Mouse (Mus musculus) mouse embryonic stem cell (cell line): Measurements from ENCODE around the gene 2310034G01Rik.

Source experiments
- in situ Hi-C, 2 experiments: fragments of 300-500 bp; cut with MboI; formaldehyde crosslinking; loops; 1 replicate in 1 of 2; 3 replicates in 1 of 2; pipeline ENCODE4 v1.14.3; 2019 to 2020; ENCODE audit warnings: low sequenced_read_pairs in 2 of 2, low pct_unique_long_range_greater_than_20kb in 1 of 2, mixed read lengths in 1 of 2; ENCODE audit not compliant: unreplicated experiment in 1 of 2

The 2310034G01Rik gene

DNA sequence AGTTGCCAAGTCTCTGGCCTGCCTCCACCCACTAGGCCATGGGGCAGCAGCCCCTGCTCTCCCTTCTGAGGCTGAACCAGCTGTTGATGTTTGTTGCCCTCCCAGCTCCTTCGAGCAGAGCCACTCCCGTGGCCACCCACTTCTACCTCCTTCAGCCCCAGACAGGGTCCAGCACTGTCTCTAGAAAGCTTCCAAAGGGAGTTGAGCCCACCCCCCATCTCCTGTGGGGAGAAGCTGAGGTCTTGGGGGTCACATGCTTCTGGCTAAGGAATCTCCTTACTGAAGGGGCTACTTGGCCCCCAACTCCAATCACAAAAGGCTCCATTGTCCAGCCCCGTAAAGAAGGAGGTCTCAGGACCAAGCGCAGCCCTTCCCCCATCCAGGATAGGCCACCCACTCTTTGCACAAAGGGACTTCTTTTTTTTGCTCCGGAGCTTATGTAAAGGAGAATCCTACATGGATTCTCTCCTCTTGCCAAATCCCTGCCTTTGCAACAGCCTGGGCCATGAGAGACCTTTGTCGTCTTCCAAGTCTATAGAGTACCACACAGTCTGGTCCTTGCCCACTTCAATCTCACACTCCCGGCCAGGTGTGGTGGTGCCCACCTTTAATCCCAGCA, 17.3 kb downstream of the 2310034G01Rik start:
- in situ Hi-C loops, result no loop called here

DNA sequence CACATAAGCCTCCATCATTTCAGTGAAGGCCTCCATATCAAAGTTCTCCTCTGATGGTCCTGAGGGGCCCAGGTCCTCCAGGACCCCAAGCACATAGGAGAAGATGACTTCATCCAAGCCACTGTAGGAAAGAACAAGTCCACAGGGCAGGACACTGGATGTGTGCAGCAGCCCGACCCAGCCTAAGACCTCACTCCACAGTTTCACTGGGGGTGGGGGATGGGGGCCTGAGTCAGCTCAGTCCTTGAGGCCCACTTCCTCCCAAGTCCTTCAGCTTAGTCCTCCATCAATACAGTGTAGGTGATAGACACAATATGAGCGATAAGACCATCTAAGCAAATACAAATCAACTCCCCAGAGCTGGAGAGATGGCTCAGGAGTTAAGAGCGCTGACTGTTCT, 18.2 kb downstream of the 2310034G01Rik start:
- in situ Hi-C loops, result no loop called here

DNA sequence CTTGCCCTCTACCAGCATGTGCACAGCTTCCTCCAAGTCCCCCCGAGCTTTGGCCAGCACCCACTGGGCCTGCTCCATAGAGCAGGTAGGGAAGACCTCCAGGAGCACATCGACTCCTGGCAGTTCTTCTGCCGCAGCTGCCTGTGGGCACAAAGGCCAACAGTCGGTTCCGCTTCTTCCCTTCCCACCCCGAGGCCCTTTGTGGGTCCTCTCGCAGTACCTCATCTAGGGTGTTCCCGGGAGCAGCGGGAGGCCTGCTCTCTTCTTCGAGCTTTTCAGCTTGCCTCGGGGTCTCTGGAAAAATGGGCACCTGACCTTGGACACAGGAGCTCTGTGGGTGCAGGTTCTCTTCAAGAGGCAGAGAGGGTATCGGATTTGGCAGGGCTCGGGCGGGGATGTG, 18.8 kb downstream of the 2310034G01Rik start:
- in situ Hi-C loops, result no loop called here

DNA sequence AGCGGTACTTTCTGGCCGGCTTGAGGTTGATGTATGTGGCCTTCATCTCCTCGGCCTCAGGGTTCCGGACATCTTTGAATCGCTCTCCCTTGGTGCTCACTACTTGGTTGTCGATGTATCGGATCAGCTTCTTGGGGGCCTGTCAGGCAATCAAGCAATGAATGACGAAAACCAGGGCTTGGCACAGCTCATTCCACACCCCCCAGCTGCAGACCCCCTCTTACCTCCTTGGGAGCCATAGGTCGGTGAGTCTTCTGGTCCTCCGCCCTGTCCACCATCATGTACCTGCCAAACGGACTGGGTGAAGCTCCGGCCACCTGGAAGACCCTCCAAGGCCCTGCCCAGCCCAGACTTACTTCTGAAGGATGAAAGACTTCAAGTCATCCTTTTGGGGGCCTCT, 19.4 kb downstream of the 2310034G01Rik start:
- in situ Hi-C loops, result no loop called here

DNA sequence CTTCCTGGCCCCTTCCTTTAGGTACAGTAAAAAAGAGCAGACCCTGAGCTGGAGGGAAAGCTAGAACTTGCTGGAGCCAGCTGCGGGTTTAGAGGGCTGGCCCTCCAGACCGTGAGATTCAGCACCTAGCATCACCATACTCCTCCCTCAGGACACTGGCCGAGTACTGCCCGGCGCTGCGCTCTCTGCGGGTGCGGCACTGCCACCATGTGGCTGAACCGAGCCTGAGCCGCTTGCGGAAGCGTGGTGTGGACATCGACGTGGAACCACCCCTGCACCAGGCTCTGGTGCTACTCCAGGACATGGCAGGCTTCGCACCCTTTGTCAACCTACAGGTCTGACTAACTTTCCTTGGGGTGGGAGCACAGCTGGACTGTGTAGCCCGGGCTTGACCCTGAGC, 20.2 kb downstream of the 2310034G01Rik start:
- in situ Hi-C loops, result no loop called here

DNA sequence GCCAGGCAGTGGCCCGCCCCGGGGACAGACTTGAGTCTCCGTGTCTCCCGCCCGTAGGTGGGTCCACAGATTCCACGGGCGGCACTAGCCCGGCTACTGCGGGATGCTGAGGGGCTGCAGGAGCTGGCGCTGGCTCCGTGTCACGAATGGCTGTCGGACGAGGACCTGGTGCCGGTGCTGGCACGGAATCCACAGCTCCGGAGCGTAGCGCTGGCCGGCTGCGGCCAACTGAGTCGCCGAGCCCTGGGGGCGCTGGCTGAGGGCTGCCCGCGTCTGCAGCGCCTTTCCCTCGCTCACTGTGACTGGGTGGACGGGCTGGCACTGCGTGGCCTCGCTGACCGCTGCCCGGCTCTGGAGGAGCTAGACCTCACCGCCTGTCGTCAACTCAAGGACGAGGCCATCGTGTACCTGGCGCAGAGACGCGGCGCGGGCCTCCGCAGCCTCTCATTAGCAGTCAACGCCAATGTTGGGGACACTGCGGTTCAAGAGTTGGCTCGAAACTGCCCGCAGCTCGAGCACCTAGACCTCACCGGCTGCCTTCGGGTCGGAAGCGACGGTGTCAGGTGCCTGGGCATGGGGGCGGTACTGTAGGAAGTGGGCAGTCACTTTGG, 21.0 kb downstream of the 2310034G01Rik start:
- in situ Hi-C loops, result no loop called here

DNA sequence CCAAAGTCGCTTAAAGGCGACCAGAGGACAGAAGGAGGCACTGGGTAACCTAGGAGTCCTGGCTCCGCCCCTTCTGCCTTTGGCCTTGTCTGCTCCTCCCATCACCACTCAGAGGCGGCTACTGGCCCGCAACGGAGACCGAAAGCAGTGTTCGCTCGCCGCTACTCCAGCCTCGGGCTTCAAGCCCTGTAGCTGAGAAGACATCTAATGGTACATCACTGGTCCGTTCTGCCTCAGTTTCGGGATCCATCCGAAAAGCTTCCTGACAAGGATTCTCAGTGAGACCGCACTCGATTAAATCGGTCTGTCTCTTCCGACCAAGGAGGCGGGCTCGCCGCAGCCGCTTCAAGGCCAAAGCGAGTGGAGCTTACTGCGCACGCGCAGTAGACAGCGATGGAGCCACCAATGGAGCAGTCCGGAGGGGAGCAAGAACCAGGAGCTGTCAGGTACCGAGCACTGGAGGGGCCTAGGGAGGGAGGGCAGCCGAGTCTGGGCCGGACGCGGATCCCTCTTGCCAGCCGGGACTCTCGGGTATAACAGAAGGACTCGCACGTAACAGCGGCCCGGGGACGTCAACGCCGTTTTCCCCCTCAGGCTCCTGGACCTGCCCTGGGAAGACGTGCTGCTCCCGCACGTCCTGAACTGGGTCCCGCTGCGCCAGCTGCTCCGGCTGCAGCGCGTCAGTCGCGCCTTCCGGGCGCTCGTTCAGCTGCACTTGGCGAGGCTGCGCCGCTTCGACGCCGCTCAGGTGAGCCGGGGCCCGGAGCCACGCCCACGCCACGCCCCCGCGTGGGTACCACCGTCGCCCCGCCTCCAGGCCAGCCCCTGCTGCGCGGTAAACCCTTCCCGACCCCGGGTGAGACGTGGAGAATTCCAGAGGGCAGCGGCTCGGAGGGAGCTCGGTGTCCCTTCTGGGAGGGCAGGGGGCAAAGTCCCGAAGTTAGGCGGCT, 21.7 kb downstream of the 2310034G01Rik start, which contains the start of gene Fbxl15:
TSS of gene Fbxl15 (plus strand) at position 104 of the 950 bp plus-strand sequence.
- in situ Hi-C loops, result no loop called here

DNA sequence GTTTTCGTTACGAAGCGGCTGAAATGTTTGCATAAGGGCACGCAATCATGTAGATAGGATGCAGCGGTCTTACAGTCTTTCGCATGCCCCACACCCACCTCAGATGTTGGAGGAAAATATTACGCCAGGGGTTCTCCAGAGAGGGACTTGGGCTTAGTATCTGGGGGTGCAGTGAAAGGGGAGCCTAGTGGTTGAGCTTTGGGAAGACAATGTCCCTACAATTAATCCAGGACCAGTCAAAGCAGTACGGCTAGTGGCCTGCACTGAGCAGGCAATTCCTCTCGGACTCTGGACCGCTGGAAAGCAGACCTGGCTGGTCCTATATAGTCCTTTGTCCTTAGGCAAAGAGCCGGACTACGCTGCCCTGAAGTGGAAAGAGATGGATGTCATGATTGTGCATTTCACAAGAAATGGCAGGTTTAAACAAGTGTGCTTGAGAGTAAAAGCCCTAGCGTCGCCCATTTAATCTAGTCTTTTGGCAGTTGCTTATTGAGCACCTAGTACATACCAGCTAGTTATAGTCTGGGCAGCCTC, 22.5 kb downstream of the 2310034G01Rik start:
- in situ Hi-C loops, result no loop called here

DNA sequence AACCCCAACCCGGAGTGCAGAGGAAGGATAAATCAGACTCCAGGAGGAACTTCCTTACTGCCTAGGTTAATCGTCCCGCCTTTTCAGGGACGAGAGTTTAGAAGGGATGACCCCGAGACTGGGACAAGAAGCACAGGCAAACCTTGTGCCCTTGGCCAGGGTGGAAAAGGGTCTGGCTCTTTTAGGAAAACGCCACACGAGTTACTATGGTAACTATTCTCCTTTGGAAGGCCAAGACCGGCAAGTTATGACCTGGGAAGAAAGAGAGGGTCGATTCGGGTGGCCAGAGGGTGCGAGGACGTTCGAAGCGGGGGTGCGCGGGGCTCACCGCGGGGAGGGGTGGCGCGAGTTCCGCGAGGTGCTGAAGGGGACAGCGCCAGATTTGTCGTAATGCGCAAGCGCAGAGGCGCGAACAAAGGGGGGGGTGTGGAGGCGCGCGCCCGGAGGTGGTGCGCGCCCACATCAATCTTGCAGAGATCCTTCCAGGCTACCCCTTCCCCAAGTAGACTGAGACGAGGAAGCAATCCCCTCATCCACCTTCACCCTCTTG, 23.3 kb downstream of the 2310034G01Rik start, which contains the start of gene Psd:
TSS of gene Psd (minus strand) at position 401 of the 550 bp plus-strand sequence.
- in situ Hi-C loops, result no loop called here

DNA sequence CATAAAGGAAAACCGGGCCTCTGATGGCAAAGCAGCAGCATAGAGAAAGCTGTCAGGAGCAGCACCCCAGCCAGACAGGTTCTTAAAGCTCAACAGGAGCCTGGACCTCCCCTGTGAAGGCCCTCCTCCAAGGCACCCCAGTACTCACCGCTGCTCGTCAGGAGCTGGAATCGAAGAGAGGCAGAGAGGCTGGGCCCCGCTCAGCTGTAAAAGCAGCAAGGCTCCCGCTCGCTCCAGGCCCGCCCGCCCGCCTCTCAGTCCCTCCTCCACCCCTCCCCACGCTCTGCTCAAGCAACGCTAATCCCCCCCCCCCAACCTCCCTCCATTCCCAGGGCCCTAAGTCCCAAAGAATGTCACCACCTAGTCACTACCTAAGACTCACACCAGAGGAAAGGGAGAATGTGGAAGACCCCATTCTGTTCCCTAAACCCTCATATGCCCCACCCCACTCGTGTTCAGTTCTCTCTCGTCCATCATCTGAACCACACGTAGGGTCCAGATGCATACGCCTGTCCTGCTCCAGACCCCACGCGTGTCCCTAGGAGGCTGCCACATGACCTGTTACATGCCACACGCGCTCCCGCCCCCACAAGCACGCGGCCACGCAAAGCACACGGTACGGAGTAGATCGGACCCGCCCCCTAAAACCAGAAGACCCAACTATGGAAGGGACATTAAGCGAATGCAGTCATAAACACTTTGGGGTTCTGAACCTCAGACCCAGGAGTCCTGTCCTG, 23.9 kb downstream of the 2310034G01Rik start:
- in situ Hi-C loops, result no loop called here

DNA sequence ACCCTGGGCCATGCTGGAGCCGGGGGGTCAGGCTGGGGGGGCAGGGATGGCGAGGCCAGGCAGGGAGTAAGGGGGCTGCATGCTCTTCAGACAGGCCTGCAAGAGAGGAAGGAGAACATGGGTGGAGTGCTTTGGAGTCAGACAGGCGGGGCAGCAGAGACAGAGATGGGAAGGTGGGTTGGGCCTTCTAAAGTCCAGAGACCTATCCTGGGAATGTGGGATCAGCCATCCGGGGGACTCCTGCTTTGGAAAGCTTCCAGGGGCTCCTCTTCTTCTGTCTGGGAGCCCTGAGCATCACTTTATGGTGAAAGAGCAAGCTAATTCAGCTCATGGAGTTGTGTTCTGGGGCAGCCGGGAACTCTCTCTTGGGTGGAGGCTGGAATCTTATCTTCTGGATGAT, 25.2 kb downstream of the 2310034G01Rik start:
- in situ Hi-C loops, result no loop called here

DNA sequence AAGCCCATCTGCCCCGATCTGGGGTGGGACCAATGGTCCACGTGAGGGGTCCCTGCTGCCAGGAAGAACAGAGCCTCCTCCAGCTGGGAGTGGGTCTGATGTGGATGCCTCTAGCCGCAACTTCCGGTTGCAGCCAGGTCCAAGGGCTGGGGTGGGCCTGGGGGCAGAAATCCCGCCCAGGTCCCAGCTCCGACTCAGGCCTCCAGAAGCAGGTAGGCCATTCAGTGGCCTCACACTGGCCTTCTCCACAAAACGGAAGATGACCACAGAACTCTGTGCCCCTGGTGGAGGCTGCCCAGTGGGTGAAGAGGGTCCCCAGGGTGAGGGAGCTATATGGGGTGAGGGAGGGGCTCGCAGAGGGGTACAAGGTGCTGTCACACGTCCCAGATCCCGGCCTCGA, 25.7 kb downstream of the 2310034G01Rik start:
- in situ Hi-C loops, result no loop called here

DNA sequence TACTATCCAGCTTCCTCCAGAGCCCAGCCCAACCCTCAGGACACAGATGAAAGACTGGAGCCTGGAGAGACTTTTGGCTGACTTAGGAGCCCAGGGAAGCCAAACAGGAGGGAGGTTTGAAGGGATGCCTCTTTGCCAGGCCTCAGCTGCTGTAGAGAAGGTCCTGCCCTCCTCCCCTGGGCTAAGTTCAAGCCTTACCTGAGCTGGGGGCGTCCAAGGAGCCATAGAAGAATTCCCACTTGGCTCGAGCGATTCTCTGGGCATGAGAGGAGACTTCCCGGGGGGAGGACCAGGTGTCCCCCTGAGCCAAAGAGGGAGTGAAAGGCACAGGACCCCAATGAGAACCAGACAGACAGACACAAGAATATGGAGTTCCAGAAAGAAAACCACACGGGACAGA, 26.4 kb downstream of the 2310034G01Rik start:
- in situ Hi-C loops, result no loop called here

DNA sequence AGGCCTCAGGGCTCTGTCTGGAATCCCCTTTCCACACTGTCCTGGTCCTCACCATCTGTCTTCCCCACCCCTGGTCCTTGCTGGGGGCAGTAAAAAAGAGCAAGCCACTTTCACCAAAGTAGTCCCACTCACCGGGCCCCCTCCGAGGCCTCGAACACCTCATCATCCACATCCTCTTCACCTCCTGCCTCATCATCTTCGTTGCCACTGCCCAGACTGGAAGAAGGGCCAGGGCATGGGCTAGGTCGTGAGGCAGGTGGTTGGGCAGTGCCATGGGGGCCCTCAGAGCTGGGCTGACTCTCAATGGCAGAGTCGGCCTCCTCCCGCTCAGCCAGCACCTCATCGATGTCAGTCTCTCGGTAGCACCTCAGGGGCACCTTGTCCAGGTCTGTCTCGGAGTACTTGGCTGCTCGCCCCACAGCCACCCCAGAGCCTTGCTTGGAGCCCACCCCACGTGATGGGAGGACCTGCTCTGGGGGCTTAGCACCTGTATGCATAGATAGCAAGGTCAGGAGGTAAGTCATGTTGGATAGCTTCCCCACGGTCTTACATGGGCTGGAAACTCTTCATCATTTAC, 27.0 kb downstream of the 2310034G01Rik start:
- in situ Hi-C loops, result no loop called here

DNA sequence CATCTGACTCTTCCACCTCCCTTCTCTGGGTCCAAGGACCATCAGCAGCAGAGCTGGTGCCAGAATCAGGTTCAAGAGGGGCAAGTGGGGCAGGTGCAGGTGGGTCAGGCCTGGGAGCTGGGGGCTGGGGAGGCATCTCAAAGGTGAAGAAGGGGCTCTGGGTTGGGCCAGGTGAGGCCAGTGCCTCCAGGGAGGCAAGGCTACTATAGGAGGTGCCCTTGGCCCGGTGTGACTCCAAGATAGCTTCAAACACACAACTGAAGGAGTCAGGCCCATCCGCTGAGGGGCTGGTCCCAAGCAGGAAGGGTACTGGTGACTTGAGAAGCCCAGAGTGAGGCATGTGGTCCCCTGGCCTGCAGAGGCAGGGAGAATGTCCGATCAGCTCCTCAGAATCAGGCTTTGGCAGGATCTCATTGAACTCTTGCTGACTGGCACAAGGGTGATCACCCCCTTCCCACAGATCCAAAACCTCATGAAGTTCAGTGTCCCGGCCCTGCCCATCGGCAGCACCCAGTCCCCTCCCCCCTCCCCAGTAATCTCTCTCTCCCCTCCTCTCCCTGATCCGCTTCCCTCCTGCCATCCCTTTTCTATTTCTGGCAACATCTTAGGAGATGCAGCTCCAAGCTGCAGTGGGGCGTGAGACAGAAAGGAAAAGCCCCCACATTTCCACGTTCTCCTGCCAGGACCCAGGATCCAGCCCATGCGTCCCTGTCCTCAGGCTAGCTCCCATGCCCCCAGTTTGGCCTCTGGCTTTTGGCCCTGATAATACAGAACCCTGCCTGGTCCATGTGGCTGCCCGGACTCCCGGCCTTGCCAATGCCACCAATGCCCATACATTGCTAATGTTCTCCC, 27.7 kb downstream of the 2310034G01Rik start:
- in situ Hi-C loops, result no loop called here

DNA sequence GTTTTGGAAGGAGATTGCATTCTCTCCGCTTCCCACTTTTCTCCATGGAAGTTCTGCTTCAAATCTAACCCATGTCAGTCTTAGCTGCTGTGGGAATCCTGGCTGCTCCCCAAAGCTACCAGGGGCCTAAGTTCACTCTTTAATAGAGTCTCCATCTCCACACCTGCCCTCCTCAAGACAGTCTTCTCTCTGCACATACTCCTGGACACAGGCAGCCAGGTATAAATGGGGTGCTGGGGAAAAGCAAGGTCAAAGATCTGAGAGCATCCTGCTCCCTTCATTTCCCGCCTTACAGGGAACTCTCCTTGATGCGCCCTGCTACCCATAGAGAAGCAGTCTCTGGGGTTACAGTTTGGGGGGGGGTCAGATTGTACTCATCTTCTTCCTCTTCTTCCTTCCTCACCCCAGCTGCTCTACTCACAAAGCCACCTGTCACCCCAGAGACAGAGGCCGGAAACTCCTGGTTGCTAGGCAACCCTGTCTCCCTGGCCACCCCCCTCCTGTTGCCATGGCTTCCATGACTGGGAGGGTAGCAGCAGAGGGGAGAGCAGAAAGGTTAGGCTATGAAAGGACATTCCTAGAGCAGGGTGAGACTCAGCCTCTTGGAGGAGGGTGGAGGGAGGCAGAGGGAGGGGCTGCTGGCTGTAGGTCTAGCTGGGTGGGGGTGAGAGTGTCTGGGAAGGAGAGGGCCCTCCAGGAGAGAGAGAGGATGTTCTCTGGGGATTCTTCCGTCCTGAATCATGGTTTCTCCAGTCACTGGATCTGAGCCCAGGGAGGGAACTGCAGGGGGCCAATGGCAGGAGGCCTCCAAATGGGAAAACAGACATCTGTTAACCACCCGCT, 28.8 kb downstream of the 2310034G01Rik start:
- in situ Hi-C loops, result no loop called here
